Mouse (Mus musculus): ENCODE measurements around the gene Sox30. TPM values are rescaled to one million over a fixed set of nuclear protein-coding genes. Genes with fewer than 3 reads are reported as not detected.

Sox30 gene
- polyA plus RNA-seq (2014; fragmentation: Illumina TruSeq; extraction: RNeasy Lipid Tissue Mini Kit (QIAGEN cat#74804); ENCODE audit: insufficient read depth, low read depth, low replicate concordance): not detected

DNA sequence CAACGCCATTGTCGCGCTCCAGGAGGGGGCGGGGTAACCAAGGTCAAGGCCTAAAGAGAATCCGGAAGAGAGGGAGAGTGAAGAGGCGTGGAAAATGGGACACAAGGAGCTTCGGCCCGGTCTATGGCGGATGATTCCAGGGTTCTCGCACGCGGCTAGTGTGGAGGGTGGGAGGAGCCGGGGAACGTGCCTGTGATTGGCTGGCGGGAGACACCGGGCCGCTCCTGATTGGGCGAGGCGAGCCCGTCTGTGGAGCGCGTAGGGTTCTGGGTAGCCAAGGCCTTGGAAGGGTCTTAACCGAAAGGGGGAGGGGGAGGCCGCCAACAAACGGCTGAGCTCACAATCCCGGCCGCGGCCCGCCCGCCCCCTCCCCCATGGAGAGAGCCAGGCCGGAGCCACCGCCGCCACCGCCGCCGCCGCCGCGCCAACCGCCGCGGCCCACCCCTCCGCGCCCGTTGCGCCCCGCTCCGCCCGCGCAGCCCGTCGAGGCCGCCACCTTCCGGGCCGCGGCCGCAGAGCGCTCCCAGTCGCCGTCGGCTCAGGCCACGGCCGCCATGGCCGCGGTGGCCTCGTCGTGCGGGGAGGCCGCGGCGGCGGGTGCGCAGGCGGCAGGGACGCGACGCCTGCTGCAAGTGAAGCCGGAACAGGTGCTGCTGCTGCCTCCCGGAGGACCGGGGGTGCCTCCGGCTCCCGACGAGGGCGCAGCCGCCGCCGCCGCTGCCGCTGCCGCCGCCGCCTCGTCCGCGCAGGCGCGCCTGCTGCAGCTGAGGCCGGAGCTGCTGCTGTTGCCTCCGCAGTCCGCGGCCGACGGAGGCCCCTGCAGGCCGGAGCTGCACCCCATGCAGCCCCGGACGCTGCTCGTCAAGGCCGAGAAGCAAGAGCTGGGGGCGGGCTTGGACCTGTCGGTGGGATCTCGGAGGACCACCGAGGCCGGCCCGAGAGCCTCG lies at the start of gene Sox30:
Gene Sox30 (plus strand): TSS at position 365 of the 947 bp plus-strand sequence.

DNA sequence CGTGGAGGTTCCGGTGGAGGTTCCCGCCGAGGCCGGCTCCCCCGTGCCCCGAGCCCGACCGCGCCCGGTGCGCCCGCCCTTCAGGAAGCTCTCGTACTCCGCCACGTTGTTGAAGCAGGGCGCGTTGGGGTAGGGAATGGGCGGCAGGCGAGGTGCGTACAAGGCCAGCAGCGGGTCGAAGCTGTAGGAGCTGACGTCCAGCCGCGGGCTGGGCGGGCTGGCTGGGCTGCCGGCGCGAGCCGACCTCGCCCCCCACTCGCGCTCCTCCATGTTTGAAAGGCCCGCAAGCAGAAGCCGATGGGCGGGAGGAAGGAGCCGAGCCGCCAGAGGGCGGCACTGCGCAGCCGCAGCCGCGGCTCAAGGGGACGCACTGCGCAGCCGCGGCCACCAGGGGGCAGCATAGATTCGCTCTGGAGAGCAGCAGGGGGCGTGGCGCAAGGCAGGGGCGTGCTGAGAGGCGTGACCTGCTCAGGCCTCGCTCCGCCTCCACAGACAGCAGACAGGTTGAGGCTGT lies 35.4 kb upstream of the Sox30 start, which contains the start of gene Lsm11:
Gene Lsm11 (minus strand): TSS at position 293 of the 514 bp plus-strand sequence.

DNA sequence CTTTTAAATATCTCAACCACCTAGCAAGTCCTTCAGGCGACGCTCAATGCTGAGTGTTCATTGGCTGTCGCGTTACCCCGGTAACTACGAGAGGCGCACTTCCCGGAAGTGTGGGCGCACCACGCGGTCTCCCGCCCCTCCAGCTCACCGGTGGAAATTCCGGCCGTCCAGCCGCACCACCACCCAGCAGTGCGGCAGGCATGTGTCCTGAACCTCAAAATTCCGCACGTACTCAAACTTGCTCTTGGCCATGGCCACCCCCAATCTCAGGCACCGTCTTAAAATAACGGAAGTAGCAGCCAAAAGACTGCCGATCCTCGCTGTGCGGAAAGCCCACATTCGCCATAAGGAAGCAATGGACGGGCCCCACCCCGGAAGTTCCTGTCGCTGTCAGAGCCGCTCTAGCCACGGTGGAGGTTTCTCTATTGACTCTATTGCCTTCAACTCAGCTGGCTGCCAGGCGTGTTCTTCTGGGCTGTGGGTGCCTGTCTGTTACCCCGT lies 24.9 kb upstream of the Sox30 start, which contains the start of gene Thg1l:
Gene Thg1l (minus strand): TSS at position 368 of the 501 bp plus-strand sequence.

DNA sequence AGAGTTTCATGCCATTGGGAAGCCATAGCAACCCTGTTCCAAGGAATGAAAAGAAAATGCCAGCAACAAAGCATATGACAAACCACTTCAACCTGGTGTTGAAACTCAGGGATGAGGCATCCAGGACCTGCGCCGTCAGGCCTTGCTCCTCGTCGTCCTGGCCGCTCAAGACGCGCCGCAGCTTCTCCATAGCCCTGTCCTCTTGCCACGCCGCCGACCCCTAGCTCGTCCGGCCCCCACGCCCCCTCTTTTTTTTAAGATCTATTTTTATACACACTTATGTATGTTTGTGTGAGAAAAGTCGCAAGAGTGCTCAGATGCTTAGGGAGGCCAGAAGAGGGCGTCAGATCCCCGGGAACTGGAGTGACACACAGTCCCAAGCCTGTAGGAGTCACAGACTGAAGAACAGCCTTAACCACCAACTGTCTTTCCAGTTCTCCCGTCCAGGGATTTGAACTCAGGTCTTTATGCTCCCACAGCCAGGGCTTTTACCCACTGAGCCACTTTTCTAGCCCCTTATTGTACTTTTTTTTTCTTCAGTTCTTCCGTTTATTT lies 72.1 kb downstream of the Sox30 start, which contains the start of gene Gm12166:
Gene Gm12166 (minus strand): TSS at position 217 of the 555 bp plus-strand sequence.

DNA sequence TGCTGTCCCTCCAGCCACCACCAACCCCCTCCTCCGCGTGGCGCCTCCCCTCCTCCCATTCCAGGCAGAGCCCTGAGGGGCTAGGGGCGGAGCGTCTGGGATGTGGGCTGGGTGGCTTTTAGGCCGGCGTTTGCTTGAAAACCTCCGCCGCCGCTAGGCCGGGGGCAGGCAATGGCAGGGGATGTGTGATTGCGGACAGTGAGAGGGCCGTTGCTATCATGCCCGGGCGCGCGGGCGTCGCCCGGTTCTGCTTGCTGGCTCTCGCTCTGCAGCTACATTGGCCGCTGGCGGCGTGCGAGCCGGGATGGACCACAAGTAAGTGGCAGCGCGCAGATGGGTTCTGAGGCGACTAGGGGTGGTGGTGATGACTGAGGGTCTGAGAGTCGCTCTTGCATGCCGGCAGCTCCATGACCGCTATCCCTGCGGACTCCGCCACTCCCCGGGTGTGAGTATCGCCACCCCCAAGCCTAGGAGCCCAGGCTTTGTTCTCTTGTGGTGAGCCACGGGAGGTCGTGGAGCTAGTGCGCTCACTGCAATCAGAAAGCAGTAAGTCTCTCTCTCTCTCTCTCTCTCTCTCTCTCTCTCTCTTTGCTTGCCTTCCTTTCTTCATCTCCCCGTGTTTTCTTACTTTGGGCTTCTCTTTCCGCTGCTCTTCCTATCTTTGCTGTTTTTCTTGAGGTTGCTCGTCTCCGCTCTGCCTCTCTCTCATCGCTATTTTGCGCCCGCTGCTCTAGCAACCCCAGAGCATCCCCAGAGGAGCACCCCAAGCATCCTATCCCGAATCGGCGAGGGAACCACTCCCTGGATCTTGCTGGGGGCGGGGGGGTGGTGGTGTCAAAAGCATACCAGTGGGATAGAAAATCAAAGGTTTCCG lies 76.0 kb downstream of the Sox30 start, which contains the start of gene Adam19:
Gene Adam19 (plus strand): TSS at position 97 of the 874 bp plus-strand sequence.

Other genes with a start within 250 kb of the Sox30 start
- gene Clint1, start 128.3 kb upstream of the Sox30 start, polyA plus RNA-seq (2014; fragmentation: Illumina TruSeq; extraction: RNeasy Lipid Tissue Mini Kit (QIAGEN cat#74804); ENCODE audit: insufficient read depth, low read depth, low replicate concordance): 26.7 TPM
- gene Lsm11, start 35.4 kb upstream of the Sox30 start, polyA plus RNA-seq (2014; fragmentation: Illumina TruSeq; extraction: RNeasy Lipid Tissue Mini Kit (QIAGEN cat#74804); ENCODE audit: insufficient read depth, low read depth, low replicate concordance): 1.4 TPM
- 5.2 TPM for gene Thg1l, start 24.8 kb upstream of the Sox30 start, polyA plus RNA-seq (2014; fragmentation: Illumina TruSeq; extraction: RNeasy Lipid Tissue Mini Kit (QIAGEN cat#74804); ENCODE audit: insufficient read depth, low read depth, low replicate concordance)
- 3.4 TPM for gene Gm12166, start 72.0 kb downstream of the Sox30 start, polyA plus RNA-seq (2014; fragmentation: Illumina TruSeq; extraction: RNeasy Lipid Tissue Mini Kit (QIAGEN cat#74804); ENCODE audit: insufficient read depth, low read depth, low replicate concordance)
- gene Adam19, start 75.7 kb downstream of the Sox30 start, polyA plus RNA-seq (2014; fragmentation: Illumina TruSeq; extraction: RNeasy Lipid Tissue Mini Kit (QIAGEN cat#74804); ENCODE audit: insufficient read depth, low read depth, low replicate concordance): 8.2 TPM
- gene Nipal4, start 186.2 kb downstream of the Sox30 start, polyA plus RNA-seq (2014; fragmentation: Illumina TruSeq; extraction: RNeasy Lipid Tissue Mini Kit (QIAGEN cat#74804); ENCODE audit: insufficient read depth, low read depth, low replicate concordance): 0.23 TPM

Measured in lung, adult 10 weeks (tissue).